Mouse (Mus musculus): ENCODE results near the gene Grin2b. TPM values are rescaled to one million over a fixed set of nuclear protein-coding genes. Genes with fewer than 3 reads are reported as not detected.

The Grin2b gene
- polyA plus RNA-seq, 1 experiment from 2014 or later, result 4.3 TPM

DNA sequence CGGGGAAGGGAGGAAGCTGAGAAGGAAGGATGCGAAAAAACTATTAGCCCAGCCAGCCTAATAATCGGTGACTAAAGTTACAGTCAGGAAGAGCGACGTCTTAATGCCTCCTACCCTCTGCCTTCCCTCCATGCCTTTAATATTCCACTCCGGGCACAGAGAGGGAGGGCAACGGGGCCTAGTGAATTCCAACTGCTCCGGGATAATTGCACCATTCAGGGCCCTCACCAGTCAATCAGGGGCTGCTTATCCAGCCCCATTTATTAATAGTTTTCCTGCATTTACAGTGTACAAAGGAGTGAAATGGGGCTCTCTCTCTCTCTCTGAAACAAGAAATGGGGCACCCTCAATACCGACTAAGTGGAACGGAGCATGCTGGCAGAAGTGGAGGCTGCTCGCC, 11.2 kb downstream of the Grin2b start:
- H3K36me3 ChIP-seq, result no peaks in the 10 kb centered on the region
- no peaks in the 10 kb centered on the region; the same call in 1 of the 2 replicates for H3K27me3 ChIP-seq
- H3K4me3 ChIP-seq, result no peak overlapping the region
- no peak overlapping the region for H3K27ac ChIP-seq
- H3K4me1 ChIP-seq, result no peaks in the 10 kb centered on the region
- ATAC-seq (ENCODE audit: low FRiP score, low read depth), result no peak
- H3K9ac ChIP-seq, result no peak overlapping the region
- 64% methylated on average over 11 of the region's 11 CpGs for WGBS
- H3K9me3 ChIP-seq, result no peaks in the 10 kb centered on the region
- H3K4me2 ChIP-seq (replicated peaks), result no peak overlapping the region

DNA sequence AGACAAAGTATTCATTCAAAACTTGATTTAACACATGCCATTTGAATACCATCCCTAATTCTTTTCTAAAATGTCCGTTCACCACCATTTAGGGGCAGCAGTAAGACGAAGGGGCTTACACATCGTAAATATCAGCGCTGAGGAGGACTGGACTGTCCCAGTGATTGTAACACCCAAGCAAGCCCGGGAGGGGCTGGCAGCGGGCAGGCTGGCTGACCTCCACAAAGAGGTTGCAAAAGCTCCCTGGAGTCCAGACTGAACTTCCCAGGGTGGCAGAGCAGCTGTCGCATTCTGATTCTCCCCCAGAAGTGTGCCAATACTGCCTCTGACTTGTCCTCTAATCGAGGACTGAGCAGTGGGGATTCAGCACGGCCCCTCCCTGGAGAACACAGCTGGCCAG, 19.9 kb downstream of the Grin2b start:
- Histone ChIP-seq H3K4me3 (no peak overlapping the region), H3K4me2 (replicated peaks) (no peak overlapping the region), H3K9me3 (no peaks in the 10 kb centered on the region), H3K9ac (no peak overlapping the region), H3K27me3 (peaks cover 8% of the 10 kb centered on the region), H3K4me1 (0 out of 2 replicates have a peak, but pooled peaks cover 4% of the 10 kb centered on the region), H3K27ac (no peak overlapping the region), H3K36me3 (no peaks in the 10 kb centered on the region)
- 47% methylated on average over 9 of the region's 9 CpGs for WGBS
- no peak for ATAC-seq (ENCODE audit: low FRiP score, low read depth)

DNA sequence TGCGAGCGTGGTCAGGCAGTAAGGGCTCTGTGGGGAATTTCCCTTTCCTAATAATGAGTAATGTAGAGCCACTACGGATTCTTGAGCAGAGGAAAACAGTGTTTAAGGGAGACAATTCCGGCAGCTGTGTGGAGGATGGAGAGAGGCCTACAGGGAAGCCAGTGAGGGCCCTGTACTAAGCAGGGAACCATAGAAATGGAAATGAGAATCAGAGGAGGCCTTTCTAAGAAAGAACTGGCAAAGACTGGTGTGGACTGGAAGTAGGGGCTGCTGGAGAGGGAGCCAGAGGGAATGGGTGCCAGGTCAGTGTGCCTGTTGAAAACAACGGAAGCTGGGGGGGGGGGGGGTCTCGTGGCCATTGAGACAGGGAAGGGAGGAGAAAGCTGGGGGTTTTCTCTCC, 23.2 kb downstream of the Grin2b start:
- H3K36me3 ChIP-seq, result no peaks in the 10 kb centered on the region
- no peak overlapping the region for H3K9ac ChIP-seq
- WGBS, result 30% methylated on average over 6 of the region's 6 CpGs
- 0 out of 2 replicates have a peak, but pooled peaks have one; percentile 44 for ATAC-seq (ENCODE audit: low FRiP score, low read depth)
- H3K4me1 ChIP-seq, result 0 out of 2 replicates have a peak, but pooled peaks cover 4% of the 10 kb centered on the region
- no peak overlapping the region for H3K27ac ChIP-seq
- peaks cover 14% of the 10 kb centered on the region for H3K27me3 ChIP-seq
- no peak overlapping the region for H3K4me3 ChIP-seq
- H3K4me2 ChIP-seq (replicated peaks), result no peak overlapping the region
- no peaks in the 10 kb centered on the region for H3K9me3 ChIP-seq

DNA sequence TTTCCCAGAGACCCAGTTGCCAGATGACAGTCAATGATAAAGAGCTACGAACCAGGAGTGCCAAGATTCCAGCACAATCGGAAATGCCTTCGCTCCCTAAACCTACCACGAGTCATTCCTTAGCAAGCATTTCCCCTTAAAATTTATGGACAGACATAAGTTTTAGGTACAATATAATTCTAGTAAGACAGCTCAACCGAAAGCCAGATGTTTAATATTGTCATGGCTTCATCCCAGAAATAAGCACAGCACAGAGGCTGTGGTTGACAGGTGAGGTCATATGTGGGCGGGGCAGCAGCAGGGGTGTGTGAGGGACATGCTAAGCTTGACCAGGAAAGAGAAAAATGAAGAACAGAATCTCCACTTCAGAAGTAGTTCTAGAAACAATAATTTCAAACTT, 33.3 kb downstream of the Grin2b start:
- Histone ChIP-seq H3K9ac (no peak overlapping the region), H3K36me3 (no peaks in the 10 kb centered on the region), H3K27ac (no peak overlapping the region), H3K4me3 (no peak overlapping the region), H3K4me2 (replicated peaks) (no peak overlapping the region), H3K4me1 (no peaks in the 10 kb centered on the region), H3K9me3 (no peaks in the 10 kb centered on the region), H3K27me3 (no peaks in the 10 kb centered on the region)
- WGBS, result 66% methylated on average over 6 of the region's 6 CpGs
- ATAC-seq (ENCODE audit: low FRiP score, low read depth), result no peak; the same call in 1 of the 2 replicates

DNA sequence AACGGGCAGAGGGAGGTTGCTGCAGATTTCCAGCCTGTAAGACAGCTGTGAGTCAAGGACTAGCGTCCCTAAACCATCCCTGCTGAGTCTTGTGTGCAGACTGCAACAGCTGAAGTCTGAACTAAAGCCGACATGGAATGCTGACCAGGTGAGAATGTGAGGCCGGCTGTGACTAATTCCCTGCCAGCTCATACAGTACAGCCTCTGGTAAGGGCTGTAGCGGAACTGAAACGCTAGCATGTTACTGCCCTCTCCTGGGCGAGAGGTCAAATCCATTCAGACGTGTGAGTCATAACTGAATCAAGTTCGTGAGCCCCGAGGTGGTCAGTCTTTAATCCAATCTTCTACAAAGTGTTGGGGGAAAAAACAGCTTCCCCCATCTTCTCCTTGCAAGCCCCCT, 42.9 kb downstream of the Grin2b start:
- no peaks in the 10 kb centered on the region for H3K9me3 ChIP-seq
- ATAC-seq (ENCODE audit: low FRiP score, low read depth), result peak; percentile 89

DNA sequence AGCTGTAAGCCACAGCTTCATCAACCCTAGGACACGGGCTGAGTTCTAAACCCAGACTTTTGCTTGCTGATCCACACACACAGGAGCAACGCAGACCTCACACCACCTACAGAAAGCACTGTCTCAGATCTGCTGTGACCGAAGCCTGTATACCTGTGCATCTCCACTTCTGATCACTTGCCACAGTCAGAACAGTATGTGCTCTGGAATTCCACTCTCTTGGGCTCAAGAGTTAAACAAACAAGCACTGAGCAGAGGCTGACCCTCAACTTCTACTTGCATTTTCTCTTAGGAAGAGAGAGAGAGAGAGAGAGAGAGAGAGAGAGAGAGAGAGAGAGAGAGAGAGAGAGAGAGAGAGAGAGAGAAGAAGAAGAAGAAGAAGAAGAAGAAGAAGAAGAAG, 50.7 kb downstream of the Grin2b start:
- H3K9me3 ChIP-seq, result no peaks in the 10 kb centered on the region
- no peak overlapping the region for H3K4me3 ChIP-seq
- no peaks in the 10 kb centered on the region for H3K4me1 ChIP-seq
- no peak overlapping the region for H3K9ac ChIP-seq
- 90% methylated on average over 3 of the region's 3 CpGs for WGBS
- H3K36me3 ChIP-seq, result no peaks in the 10 kb centered on the region
- no peak overlapping the region for H3K27ac ChIP-seq
- no peak for ATAC-seq (ENCODE audit: low FRiP score, low read depth)
- no peak overlapping the region for H3K4me2 ChIP-seq (replicated peaks)
- no peaks in the 10 kb centered on the region for H3K27me3 ChIP-seq

More for the DNA sequence above, 42.9 kb downstream of the Grin2b start:
- no peaks in the 10 kb centered on the region for H3K27me3 ChIP-seq
- H3K4me3 ChIP-seq, result no peak overlapping the region
- H3K4me2 ChIP-seq (replicated peaks), result no peak overlapping the region
- no peak overlapping the region for H3K9ac ChIP-seq
- no peaks in the 10 kb centered on the region for H3K4me1 ChIP-seq
- H3K27ac ChIP-seq, result no peak overlapping the region
- no peaks in the 10 kb centered on the region for H3K36me3 ChIP-seq
- 16% methylated on average over 10 of the region's 10 CpGs for WGBS

DNA sequence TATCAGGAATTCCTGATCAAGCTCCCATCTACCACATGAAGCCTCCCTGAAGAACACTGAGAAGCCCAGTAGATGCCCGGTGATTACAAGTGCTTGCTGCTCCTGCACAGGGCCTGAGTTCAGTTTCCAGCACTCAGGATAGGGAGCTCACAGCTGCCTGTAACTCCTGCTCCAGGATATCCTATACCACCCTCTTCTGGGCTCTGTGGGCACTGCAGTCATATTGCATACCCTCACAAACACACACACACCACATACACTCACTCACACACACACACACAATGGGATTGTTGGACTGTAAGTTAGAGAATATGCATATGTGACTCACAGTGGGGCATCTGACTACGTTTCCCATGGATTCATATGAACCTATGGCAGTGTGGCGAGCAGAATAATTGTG, 55.9 kb downstream of the Grin2b start:
- 89% methylated on average over 3 of the region's 3 CpGs for WGBS
- no peak for ATAC-seq (ENCODE audit: low FRiP score, low read depth)
- Histone ChIP-seq H3K4me2 (replicated peaks) (no peak overlapping the region), H3K27ac (no peak overlapping the region), H3K9me3 (no peaks in the 10 kb centered on the region), H3K36me3 (no peaks in the 10 kb centered on the region), H3K4me1 (no peaks in the 10 kb centered on the region), H3K27me3 (no peaks in the 10 kb centered on the region), H3K9ac (no peak overlapping the region), H3K4me3 (no peak overlapping the region)

DNA sequence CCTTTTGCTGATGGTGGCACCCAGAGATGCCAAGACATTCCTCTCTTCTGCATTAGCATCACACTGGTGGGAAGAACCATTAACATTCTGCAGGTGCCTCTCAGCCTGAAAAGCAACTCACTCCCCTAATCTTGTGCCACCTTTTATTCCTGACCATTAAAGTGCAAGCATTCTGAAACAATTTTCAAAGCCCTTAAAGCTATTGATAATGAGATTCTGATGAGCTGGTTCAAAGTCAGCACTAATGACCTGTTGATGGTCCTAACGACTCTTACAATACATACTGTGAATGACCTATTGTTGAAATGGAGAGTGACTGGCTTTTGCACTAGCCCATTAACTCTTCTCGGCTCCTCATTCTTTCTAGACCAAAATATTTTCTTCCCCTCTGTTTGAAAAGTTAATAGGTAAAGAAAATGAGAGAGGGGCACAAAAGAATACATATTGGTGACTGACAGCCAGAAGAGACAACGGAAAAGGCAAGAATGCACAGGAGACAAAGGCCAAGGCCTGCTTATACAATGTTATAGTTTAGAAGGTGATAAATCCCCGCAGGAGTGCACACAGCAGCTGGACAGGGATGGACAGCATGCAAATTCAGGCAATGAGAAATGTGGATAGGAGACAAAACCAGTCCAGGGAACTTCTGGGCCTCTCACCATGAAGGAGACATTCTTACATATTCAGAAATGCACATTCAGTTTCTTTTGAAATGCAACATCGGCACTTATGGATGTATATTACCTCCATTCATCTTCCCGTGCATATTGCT, 59.5 kb downstream of the Grin2b start:
- H3K36me3 ChIP-seq, result no peaks in the 10 kb centered on the region
- H3K9me3 ChIP-seq, result no peaks in the 10 kb centered on the region
- H3K4me1 ChIP-seq, result no peaks in the 10 kb centered on the region
- WGBS, result 63% methylated on average over 6 of the region's 6 CpGs
- no peaks in the 10 kb centered on the region for H3K27me3 ChIP-seq
- no peak overlapping the region for H3K4me3 ChIP-seq
- no peak overlapping the region for H3K9ac ChIP-seq
- H3K27ac ChIP-seq, result no peak overlapping the region
- H3K4me2 ChIP-seq (replicated peaks), result no peak overlapping the region
- no peak for ATAC-seq (ENCODE audit: low FRiP score, low read depth)

DNA sequence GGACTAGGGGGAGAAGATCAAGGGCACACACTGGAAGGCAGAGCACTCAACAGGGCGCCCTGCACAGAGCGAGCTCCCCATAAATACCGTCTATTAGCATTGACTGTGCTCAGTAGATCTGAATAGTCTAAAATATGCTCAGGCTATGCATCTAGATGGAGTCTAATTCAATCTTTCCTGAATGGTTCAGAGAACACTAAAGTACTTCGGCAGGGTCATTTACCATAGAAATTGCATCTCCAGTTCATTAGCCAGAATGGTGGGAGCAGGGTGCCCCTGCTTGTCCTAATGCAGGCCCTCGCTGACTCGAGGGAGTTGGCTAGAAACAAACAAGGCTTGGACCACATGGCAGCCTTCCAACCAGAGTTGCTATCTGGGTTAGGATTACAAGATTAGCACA, 64.1 kb downstream of the Grin2b start:
- Histone ChIP-seq H3K4me2 (replicated peaks) (no peak overlapping the region), H3K27me3 (no peaks in the 10 kb centered on the region), H3K36me3 (no peaks in the 10 kb centered on the region), H3K9me3 (no peaks in the 10 kb centered on the region), H3K9ac (no peak overlapping the region), H3K27ac (no peak overlapping the region), H3K4me3 (no peak overlapping the region), H3K4me1 (no peaks in the 10 kb centered on the region)
- 87% methylated on average over 6 of the region's 6 CpGs for WGBS
- no peak for ATAC-seq (ENCODE audit: low FRiP score, low read depth)

DNA sequence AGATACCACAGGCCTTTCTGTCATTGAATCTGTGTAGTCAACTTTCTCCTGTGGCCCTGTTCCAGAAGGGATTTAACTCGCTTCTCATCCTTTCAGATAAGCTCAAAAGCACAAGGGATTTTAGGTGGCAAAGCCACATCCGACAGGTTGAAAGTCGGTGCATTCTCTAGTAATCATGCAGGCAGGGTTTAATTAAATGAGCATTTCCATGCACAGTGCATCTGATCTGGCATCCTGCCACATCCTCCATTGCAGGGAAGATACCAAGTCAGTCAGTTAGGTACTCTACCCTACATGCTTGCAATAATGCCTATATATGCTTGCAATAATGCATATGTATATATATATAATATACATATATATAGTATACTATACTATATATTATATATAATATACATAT, 64.8 kb downstream of the Grin2b start:
- Histone ChIP-seq H3K27me3 (no peaks in the 10 kb centered on the region), H3K27ac (no peak overlapping the region), H3K9ac (no peak overlapping the region), H3K4me3 (no peak overlapping the region), H3K36me3 (no peaks in the 10 kb centered on the region), H3K9me3 (peaks cover 2% of the 10 kb centered on the region; the same call in 1 of the 2 replicates), H3K4me2 (replicated peaks) (no peak overlapping the region), H3K4me1 (no peaks in the 10 kb centered on the region)
- whole genome bisulfite sequencing, result 86% methylated on average over 3 of the region's 3 CpGs
- no peak for ATAC-seq (ENCODE audit: low FRiP score, low read depth)

DNA sequence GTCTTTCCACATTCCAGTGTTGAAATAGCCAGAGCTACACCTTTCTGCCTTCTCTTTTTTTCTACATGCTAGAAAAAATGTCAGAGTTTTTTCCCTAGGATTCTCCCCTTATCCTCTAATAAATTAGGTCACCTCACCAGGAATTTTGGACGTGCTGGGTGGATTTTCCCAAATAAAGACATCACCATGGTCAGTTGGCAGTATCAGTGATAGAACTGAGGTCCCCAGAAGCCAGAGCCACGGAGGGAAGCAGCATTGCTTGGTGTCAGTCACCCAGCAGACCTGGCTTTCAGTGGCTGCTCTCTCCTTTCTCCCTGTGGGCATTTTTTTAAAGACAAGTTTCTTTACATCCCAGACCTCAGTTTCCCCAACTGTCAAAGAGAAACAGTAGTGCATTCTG, 68.1 kb downstream of the Grin2b start:
- ATAC-seq (ENCODE audit: low FRiP score, low read depth), result no peak
- WGBS, result 56% methylated on average over 2 of the region's 2 CpGs
- H3K27ac ChIP-seq, result no peak overlapping the region
- H3K9ac ChIP-seq, result no peak overlapping the region
- no peak overlapping the region for H3K4me3 ChIP-seq
- no peaks in the 10 kb centered on the region for H3K36me3 ChIP-seq
- H3K9me3 ChIP-seq, result peaks cover 9% of the 10 kb centered on the region
- H3K4me1 ChIP-seq, result no peaks in the 10 kb centered on the region
- H3K4me2 ChIP-seq (replicated peaks), result no peak overlapping the region
- H3K27me3 ChIP-seq, result no peaks in the 10 kb centered on the region

DNA sequence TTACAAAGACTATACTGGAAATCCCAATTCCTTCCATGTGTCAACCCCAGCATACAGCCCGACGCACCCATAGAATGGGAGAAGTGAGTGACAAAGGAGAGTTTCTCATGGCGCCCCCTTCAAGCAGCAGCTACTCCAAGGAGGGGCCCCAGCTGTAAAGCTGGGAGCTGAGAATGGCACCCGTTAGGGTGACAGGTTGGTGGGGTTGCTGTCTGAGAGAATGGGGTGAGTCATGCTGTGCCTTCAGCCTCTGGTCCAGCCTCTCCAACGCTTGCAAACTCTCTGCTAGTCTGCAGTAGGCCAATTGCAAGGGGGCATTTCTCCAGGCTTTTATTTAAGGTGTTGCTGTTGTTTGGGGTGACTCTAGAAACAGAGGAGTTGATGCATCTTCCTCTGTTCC, 73.1 kb downstream of the Grin2b start:
- Histone ChIP-seq H3K4me3 (no peak overlapping the region), H3K4me2 (replicated peaks) (no peak overlapping the region), H3K9me3 (peaks cover 9% of the 10 kb centered on the region), H3K4me1 (no peaks in the 10 kb centered on the region), H3K27me3 (no peaks in the 10 kb centered on the region), H3K9ac (no peak overlapping the region), H3K36me3 (no peaks in the 10 kb centered on the region), H3K27ac (no peak overlapping the region)
- no peak for ATAC-seq (ENCODE audit: low FRiP score, low read depth)
- WGBS, result 82% methylated on average over 5 of the region's 5 CpGs

DNA sequence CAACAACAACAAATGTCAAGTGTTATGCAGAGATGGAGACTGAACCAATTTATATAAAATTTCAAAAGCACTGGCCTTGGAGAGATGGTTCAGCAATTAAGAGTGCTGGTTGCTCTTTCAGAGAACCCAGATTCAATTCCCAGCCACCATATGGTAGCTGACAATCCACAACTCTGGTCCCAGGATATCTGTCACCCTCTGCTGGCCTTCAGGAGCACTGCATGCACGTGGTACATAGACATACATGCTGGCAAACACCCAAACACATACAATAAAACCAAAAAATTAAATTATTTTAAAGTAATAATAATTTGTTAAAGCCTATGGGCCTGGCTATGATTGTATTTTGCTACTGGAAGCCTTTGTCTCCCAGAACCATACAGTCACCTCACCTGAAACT, 77.0 kb downstream of the Grin2b start:
- no peak overlapping the region for H3K4me3 ChIP-seq
- H3K9ac ChIP-seq, result no peak overlapping the region
- no peaks in the 10 kb centered on the region for H3K27me3 ChIP-seq
- no peaks in the 10 kb centered on the region for H3K36me3 ChIP-seq
- 0 out of 2 replicates have a peak, but pooled peaks cover 1% of the 10 kb centered on the region for H3K4me1 ChIP-seq
- H3K9me3 ChIP-seq, result no peaks in the 10 kb centered on the region
- no peak overlapping the region for H3K4me2 ChIP-seq (replicated peaks)
- H3K27ac ChIP-seq, result no peak overlapping the region
- WGBS, result 15% methylated on average over 1 of the region's 1 CpGs
- no peak for ATAC-seq (ENCODE audit: low FRiP score, low read depth)
